Mouse (Mus musculus) activated CD4-positive, CD25-positive, alpha-beta regulatory T cell (primary cell): ENCODE results near the gene Cylc2. TPM values are rescaled to one million over a fixed set of nuclear protein-coding genes. Genes with fewer than 3 reads are reported as not detected.

Experiments
- polyA plus RNA-seq, 2 experiments: library from polyadenylated mRNA; unstranded; fragments of 100-300 nt; shearing (Covaris generic); gene quantifications; one replicate each; pipeline ENCODE4 v1.2.1; 2017

Gene Cylc2
- not detected for polyA plus RNA-seq

GRCm38 (mm10) chr4:51216378-51216777 is at the start of gene Cylc2:
TSS of gene Cylc2 (plus strand) at chr4:51216678.

